Mouse (Mus musculus) cerebellum, adult 8-10 months (tissue): Measurements from ENCODE around the gene Apba2.
A peak's percentile ranks its signal among the peaks of the same experiment; 100 is the strongest.

Experiments
- DNase-seq: peaks from one replicate; pipeline ENCODE4 v3.0.0; 2022

The Apba2 gene

DNA sequence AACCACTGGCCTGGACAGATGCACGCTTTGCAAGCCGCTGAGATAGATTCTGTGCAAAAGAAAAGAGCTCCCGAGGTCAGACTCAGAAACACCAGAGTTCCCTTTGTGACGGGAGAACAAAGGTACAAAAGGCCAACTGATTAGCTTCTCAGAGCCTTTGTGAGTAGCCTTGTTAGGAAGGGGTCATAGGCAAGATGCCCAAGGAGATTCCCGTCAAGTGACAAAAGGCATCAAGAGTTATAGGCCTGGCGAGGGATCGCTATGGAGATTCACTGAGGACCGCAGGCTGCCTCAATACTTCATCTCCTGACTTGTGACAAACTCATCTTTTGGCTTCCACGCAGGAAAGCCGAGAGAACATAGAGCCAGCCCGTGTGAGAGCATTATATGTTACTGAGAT, 237.6 kb downstream of the Apba2 start:
- DNase-seq, result no peak

DNA sequence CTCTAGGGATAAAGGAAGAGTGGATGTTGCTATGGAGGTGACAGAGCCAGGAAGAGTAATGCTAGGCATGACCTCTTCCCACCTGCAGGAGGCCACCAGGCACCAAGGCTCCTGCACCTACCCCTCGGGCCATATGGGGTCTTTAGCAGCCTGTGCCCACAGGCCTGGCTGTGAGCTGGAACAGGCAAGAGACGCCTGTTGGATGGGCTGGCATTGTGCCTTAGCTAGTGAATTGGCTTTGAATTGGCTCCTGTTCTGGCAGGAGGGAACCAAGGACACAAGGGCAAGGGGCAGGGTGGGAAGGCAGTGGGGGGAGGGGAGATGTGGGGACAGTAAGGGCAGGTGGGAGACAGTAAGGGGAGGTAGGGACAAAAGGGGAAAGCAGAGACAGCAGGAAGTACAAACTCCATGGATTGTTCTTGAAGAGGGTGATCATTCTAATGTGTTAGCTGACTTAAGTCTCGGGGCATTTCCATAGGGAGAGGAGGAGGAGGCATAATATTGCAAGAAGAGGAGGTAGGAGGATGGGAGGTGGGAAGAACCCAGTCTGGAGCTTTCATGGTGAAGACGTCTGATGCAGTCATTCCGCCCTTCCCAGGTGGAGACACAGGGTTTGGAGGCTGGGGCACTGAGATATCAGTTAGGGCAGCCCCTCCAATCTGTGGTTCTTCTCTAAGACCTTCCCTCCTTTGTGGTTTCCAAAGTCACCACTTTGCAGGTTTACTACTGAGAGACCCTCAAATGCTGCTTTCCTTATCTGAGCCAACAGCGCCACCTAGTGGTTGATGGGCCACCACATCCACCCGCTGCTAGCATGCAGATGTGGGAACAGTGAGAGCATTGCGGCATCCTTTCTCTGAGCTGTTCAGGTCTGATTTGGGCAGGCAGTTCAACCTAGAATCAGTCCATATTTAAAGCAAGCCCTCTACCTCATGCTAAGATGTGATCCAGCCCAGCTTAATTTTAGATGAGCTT, 240.1 kb downstream of the Apba2 start:
- DNase-seq, result peak; percentile 81

DNA sequence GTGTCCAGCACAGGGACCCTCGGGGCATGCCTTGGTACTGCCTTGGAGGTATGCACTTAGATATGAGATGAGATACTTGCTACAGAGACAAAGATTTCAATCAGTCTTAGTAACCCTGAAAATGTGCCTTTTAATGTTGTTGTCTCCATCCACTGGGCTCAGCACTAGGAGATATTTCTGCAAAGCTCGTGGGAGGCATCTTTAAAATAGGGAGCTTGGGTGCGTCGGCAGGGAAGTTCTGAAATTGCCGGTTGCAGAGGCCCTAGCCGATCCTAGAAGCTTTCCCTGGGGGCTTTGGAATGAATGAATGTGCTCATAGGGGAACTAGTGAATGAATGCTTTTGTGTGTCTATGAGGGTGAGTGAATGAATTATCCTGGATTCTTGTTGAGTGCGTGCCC, 242.1 kb downstream of the Apba2 start:
- no peak for DNase-seq

DNA sequence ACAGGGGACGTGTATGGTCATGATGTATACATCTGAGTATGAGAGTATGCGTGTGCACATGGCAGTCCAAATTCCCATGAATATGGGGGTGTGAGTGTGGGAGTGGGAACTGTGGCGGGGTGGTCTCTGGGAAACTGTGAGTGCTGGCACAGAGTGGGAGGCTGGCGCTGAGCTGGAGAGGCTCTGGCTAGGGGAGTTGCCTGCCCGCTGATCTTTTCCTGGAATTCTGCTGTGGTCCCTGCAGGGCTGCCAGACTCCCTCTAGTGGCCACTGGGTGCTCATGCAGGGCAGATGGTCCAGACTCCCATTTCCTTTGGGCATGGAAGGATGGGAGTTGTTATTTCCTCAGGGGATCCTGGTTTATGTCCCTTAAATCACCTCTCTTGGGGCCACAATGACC, 250.0 kb downstream of the Apba2 start:
- DNase-seq, result peak; percentile 67

DNA sequence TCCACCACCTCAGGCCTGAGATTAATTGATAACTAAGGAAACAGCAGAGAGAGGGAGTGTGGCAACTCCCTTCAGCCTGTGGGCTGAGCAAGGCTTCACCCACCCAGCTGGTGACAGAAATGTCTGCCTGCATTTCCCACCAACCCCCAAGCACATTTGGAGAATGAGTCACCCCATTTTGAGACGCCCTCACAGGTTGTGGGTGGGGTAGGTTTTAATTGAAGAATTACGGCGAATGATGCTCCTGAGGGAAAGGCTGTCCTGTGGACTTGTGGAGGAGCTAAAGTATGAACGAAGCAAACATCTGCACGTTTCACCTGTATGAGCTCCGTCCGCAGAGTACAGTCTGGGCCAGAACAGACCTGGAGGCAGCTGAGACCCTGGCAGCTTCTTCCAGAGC, 250.6 kb downstream of the Apba2 start:
- no peak for DNase-seq

DNA sequence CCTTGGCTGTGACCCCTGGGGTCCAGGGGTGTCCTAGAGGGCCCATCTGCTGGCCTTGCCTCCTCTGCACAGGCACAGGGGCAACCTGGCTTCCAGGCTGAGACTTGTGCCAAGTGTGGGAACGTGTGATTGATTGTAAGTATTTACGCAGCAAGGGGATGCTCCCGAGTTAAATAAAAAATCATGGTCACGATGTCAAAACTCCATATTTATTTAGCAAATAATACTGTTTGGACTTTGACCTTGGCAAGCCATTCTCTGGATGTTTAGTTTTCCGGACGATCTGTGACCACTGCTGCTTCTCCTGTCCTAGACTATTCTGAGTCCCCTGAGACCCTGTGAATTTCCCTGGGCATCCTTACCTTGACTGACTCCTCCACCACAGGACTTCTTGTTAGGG, 252.2 kb downstream of the Apba2 start:
- DNase-seq, result no peak

DNA sequence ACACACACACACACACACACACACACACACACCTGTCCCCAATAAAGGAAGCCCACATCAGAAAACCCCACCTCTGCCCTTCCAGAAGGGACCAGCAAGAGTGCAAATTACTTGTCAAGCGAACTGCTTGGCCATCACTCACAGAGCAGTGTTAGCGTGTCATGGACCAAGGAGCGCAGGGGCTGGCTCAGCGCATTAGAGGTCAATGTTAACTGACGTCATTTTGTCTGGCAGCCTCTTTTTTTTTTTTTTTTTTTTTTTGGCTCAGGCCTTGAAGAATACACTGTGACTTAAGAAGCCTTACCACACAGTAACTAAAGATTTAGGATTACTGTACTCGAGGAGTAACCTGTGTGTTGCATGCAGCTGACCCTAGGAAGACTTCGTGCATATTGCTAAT, 252.7 kb downstream of the Apba2 start:
- no peak for DNase-seq

DNA sequence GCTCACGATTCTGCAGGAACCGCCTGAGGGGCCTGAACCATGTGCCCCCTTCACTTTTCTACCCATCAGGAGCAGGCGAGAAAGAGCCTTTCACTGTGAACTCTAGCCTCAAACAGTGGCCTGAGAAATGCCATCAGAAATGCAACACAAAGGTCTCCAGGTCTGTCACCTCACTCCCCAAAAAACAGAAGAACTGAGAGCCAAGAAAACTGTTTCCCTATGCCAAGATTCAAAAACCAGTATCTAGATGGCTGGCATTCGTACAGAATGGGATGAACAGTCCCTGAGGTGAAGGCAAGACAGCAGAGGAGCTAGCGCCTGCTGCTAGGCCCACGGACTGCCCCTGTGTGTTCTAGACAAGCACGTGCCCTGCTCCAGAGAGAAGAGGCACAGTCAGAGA, 253.6 kb downstream of the Apba2 start:
- no peak for DNase-seq

DNA sequence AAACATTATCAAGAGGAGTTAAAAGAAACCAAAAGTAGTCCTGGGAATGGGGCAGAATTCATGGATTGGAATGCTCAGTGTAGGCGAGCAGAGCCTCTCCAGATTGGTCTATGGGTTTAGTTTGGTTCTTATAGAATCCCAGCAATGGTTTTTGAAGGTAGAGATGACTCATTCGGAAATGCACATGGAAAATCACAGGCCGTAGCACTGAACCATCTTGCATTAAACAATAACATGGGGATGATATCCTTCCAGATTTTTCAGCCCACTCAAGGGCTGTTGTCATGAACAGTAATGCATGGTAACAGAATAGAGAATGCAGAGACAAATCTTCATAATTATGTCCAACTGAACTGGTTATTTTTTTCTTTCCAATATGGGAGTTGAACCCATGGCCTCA, 264.1 kb downstream of the Apba2 start:
- no peak for DNase-seq

DNA sequence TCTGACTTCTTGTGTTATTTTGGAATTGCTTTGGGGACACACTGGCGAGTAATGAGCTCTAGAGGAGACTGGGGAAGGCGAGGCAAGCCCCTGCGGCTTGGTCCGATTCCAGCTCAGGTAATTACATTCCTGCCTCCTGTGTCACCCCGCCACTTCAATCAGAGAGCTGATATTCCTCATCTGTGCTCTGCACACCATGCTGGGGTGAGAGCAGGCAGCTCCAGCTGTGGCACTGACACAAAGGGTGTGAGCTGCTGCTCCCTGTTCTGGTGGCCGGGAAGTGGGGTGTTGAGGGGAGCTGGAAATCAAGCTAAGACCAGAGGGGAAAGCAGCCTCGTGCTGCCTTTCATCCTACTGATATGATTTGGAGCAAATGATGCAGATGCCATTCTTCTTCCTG, 268.3 kb downstream of the Apba2 start:
- DNase-seq, result no peak

DNA sequence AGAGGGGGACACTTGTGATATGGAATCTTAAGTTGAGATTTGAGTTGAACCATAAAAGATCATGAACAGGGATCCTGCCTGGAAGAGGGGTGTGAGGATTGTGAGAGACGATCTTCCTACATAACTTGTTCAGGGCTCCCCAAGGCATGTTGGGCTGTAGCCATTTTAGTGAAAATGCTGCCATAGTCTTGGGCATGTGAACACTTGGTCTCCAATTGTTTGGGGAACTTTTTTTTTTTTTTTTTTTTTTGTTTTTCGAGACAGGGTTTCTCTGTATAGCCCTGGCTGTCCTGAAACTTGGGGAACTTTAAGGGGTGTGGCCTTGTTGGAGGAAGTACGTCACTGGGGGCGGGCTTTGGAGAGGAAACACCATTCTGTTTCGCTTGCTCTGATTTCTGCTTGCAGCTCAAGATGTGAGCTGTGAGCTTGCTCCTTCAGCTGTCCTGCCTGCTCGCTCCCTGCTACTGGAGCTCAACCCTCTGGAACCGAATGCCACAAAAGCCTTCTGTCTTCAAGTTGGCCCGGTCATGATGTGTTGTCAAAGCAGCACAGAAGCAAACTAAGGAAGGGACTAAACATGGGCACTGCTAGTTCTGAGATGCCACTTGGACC, 269.4 kb downstream of the Apba2 start:
- DNase-seq, result no peak

DNA sequence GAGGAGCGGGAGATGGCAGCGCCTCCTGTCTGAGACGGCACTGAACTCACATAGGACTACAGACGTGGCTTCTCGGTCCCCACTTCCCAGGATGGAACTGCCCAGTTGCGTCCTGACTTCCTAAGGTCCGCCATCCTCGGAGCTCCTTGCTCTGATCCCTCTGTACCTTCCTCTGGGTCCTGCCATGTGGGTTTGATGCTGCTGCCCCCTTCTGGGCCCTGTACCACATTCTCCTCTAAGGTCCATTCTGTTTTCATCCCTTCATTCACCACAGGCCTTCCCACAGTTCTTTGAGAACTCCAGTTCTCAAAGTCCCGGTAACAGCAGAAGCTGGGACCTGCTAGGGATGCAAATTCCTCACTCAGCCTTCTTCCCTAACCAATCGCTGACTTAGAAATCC, 272.0 kb downstream of the Apba2 start:
- no peak for DNase-seq

DNA sequence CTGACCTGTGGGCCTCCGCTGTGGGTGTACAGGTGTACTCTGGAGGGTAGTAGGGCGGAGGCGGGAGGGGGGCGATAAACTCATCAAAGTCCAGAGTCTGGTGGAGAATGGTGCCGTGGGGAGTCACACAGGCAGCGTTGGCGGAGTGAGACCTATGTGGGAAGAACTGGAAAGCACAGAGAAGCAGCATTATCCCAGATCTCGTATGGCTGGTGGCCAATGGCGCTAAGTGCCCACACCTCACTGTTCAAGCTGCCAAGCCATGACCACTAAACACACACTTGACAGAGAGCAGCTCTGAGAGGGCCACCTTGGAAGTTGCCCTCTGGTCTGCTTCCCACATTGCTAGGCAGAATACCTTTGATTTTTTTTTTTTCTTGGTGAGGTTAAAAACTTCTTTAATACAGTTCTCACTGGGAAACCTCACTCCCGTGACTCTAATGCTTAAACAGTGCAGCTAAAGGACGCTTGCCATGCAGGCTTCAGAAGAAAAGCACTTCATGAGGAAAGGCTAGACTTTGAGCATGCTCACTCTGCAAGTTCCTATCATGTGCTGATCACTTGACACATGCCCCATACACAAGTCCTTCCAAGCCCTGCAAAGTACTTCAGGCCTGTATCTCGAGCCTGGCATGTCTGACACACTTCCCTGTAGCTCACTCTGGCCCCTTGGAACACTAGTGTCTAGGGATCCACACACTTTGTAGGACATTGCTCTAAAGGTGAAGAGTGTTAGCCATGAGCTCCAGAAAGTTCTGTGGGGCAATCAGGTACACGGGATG, 275.4 kb downstream of the Apba2 start:
- DNase-seq, result no peak

DNA sequence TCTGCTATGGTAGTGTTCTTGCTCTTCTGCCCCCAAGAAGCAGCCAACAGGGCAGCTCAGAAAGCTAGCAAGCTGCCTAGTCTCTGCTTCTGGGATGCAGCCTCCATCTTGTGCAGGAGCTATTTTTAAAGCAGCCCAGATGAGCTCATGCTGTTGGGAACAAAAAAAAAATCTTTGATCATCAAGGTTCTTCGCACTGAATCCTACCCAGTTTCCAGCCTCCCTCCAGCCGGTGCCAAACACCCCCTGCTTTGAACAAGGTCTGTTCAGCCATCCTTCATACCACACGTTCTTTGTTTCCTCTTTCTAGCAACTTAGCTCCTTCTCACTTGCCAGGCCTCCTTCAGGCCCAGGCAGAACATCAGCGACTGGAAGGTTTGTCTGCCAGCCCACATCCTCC, 278.0 kb downstream of the Apba2 start:
- no peak for DNase-seq

DNA sequence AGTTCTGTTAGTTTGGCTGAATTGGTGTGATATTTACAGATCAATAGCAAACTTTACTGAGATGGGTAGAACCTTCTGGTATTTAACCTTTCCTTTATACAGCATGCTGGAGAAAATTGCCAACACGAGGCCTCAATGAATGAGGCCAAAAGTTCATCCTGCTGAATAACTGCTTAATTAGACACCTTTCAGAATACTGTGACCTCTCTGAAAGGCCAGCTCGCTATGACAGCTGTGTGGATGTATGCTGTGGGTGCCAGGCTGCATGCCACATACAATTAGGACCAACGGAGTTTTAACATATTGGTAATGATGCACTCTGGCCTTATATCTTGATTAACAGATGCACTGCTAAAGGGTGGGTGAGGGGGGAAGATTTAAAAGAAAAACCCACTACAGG, 283.5 kb downstream of the Apba2 start:
- no peak for DNase-seq

DNA sequence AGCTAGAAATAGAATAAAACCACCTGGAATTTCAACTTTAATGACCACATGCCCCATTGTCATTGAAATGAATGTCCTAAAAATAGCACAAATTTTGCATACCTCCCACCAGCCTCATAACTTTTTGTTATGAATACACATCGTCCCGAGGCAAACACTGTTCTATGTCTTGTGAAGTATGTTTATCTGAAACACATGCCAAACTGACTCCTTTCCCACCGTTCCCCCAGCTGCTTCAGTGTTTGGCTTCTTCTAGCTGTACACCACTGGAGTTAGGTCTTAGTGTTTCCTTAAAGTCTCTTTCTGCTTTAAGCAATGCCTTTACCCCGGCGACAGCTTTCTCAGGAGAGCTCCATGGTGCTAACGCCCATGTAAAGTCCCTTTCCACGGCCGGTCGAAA, 289.6 kb downstream of the Apba2 start:
- DNase-seq, result no peak

DNA sequence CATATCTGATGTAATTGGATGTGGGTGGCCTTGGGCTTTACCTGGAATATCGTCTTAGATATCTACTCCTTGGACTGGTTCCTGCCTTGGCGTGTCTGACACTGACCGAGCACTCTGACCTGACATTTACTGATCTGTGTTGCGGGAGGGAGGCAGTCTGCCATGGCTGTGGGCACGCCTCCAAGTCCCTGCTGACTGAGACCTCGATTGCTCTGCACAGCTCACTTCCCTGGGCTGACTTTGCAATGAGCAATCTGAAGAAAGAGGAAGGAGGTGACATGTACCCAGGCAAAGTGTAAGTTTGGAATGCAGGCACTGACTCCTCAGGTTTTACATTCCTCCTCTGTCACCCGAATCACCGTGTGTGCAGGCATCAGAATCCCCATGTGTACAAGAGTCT, 290.5 kb downstream of the Apba2 start:
- DNase-seq, result peak; percentile 39

DNA sequence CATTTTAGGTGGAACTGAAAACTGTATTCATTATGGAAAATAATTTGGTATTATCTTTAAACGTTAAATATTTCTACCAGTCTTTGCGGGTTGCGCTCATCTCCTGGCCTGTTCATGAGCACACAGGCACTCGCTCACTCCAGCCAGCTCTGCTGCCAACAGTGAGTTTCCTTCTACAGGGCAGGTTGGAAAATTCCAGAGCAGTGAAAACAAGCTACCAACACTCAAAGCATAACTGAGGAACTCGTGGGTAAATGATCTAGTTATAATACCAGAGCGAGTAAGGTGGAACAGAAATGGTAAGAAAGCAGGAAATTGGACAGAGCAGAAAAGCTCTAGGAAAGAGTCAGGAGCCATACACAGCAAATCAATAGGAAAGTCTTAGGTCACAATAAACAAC, 294.0 kb downstream of the Apba2 start:
- no peak for DNase-seq
